Mouse (Mus musculus): ENCODE results near the gene Med24. TPM values are rescaled to one million over a fixed set of nuclear protein-coding genes. Genes with fewer than 3 reads are reported as not detected.
A peak's percentile ranks its signal among the peaks of the same experiment; 100 is the strongest.
"Not testable (repeated sequence)": the region's sequence is repeated elsewhere in the genome, so short reads cannot be mapped to it uniquely, and the experiment has no call there.

Gene Med24
- polyA plus RNA-seq, 1 experiment from 2014 or later, result 53.0 TPM

DNA sequence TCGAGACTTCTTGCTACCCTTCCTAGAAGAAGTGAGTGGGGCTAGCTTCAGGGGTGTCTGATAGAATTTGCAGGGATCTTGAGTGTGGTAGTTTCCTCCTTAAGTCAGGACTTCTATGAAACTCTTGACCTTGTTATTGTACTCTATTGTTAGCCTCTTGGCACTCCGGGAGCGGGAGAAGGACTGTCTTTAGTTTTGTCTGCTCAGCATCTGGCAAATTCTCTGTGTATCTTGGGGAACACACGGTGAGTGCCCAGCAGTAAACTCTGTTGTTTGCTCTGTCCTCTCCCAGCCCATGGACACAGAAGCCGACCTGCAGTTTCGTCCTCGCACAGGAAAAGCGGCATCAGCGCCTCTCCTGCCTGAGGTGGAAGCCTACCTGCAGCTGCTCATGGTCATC lies 43.6 kb downstream of the Med24 start:
- H3K36me3 ChIP-seq (ENCODE audit: insufficient read depth), result peaks cover 53% of the 10 kb centered on the region
- ATAC-seq (ENCODE audit: insufficient read depth), result no peak
- no peak for TF ChIP-seq CTCF (IDR thresholded peaks at IDR 0.05; ENCODE audit: low read depth)
- WGBS, result 86% methylated on average over 9 of the region's 9 CpGs
- H3K9ac ChIP-seq, result no peak overlapping the region
- no peak overlapping the region for H3K4me3 ChIP-seq (ENCODE audit: low read depth, low read length)
- 0 out of 2 replicates have a peak, but pooled peaks cover 3% of the 10 kb centered on the region for H3K4me1 ChIP-seq (ENCODE audit: insufficient read depth)
- H3K27me3 ChIP-seq (ENCODE audit: insufficient read depth, low read length), result no peaks in the 10 kb centered on the region
- DNase-seq, result no peak
- no peak overlapping the region for H3K27ac ChIP-seq (ENCODE audit: low read depth)
- no peak overlapping the region for H3K4me2 ChIP-seq
- H3K9me3 ChIP-seq (ENCODE audit: low read depth, low read length), result no peaks in the 10 kb centered on the region

DNA sequence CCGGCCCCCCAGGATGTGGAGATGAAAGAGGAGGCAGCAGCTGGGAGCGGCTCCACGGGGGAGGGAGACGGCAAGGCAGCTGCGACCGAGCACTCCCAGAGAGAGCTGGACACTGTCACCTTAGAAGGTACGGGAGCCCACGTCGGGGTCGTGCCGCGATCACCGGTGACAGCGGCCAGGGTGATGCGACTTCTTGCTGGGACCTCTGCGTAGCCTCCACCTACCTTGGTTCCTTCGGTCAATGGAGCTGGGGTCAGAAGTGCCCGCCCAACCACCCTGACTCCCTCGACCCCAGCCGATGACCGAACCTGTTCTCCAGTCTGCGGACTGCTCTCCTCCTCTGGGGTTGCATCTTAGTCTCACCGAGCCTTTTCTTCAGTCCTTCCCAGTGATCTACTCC lies 46.4 kb downstream of the Med24 start:
- ATAC-seq (ENCODE audit: insufficient read depth) (peak; percentile 24), DNase-seq (no peak)
- H3K9ac ChIP-seq, result peak overlapping the region; percentile 98

DNA sequence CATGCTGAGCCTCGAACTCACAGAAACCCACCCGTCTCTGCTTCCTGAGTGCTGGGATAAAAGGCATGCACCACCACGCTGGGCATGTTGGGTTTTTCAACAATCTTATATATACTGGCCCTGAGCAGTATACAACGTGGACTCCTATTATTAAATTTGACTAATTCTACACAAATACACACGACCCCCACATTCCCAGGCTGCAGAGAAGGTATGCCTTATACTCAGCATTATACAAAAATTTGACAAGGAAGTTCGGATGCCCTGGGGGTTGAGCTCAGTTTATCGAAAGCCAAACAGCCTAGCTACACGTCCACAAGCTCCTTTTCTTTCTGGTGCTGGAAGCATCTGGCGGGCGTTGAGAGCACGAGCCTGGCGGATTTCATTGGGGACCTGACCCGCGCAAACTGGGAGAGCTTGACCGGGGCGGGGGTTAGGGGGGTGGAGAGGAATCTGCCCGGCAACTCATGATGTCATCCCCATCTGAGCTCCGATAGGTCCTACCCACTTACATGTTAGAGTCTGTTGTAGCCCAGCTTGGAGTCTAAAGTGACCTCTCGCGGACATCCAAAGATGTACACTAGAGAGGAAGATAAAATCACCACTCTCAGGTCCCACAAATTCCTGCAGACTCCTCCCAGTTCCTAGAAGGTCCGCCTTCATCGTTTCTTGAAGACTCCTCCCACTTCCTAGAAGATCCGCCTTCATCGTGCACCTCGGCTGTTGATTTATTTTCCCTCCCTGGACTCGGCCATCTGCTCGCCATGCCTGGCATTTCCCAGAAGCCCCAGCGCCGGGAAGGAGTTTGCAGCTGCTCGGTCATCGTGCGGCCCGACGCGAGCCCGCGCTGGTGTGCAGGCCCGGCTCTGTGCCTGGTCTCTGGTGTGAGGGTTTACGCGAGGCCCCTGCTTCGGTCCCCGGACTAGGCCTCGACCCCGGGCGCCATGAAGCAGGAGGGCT lies 47.2 kb downstream of the Med24 start, which contains the start of gene Psmd3:
Gene Psmd3 (plus strand): TSS at position 769 of the 960 bp plus-strand sequence.
- WGBS, result 3% methylated on average over 45 of the region's 45 CpGs
- H3K27me3 ChIP-seq (ENCODE audit: insufficient read depth, low read length), result no peaks in the 10 kb centered on the region
- H3K36me3 ChIP-seq (ENCODE audit: insufficient read depth), result peaks cover 21% of the 10 kb centered on the region
- peak within 1 kb of the TSS; percentile 97 for H3K4me3 ChIP-seq (ENCODE audit: low read depth, low read length)
- DNase-seq (peak; percentile 99), ATAC-seq (ENCODE audit: insufficient read depth) (peak; percentile 96)
- peak; percentile 54 for TF ChIP-seq CTCF (IDR thresholded peaks at IDR 0.05; ENCODE audit: low read depth)
- peak within 1 kb of the TSS; percentile 64 for H3K4me2 ChIP-seq
- no peaks in the 10 kb centered on the region for H3K9me3 ChIP-seq (ENCODE audit: low read depth, low read length)
- H3K27ac ChIP-seq (ENCODE audit: low read depth), result peak within 1 kb of the TSS; percentile 34
- H3K4me1 ChIP-seq (ENCODE audit: insufficient read depth), result 0 out of 2 replicates have a peak, but pooled peaks cover 3% of the 10 kb centered on the region
- peak within 1 kb of the TSS; percentile 98 for H3K9ac ChIP-seq

More for the DNA sequence above, 46.4 kb downstream of the Med24 start:
- under 1% methylated on average over 23 of the region's 23 CpGs for WGBS
- H3K4me1 ChIP-seq (ENCODE audit: insufficient read depth), result 0 out of 2 replicates have a peak, but pooled peaks cover 3% of the 10 kb centered on the region
- peak overlapping the region; percentile 97 for H3K4me3 ChIP-seq (ENCODE audit: low read depth, low read length)
- peaks cover 28% of the 10 kb centered on the region for H3K36me3 ChIP-seq (ENCODE audit: insufficient read depth)
- H3K27ac ChIP-seq (ENCODE audit: low read depth), result peak overlapping the region; percentile 34
- H3K9me3 ChIP-seq (ENCODE audit: low read depth, low read length), result no peaks in the 10 kb centered on the region
- H3K4me2 ChIP-seq, result peak overlapping the region; percentile 64
- H3K27me3 ChIP-seq (ENCODE audit: insufficient read depth, low read length), result no peaks in the 10 kb centered on the region
- no peak for TF ChIP-seq CTCF (IDR thresholded peaks at IDR 0.05; ENCODE audit: low read depth)

DNA sequence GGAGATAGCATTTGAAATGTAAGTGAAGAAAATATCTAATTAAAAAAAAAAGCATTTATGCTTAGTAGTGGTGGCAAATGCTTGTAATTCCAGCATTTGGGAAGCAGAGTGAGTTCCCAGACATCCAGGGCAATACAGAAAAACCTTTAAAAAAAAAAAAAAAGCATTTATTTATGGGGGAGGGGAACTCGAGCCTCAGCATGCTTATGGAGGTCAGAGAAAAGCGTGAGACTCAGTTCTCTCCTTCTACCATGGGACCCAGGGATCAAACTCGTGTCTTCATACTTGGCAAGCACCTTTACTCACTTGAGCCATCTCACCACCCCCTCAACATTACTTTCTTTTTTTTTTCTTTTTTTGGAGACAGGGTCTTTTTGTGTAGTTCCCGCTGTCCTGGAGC lies 48.0 kb downstream of the Med24 start:
- DNase-seq (no peak), ATAC-seq (ENCODE audit: insufficient read depth) (no peak)
- Histone ChIP-seq H3K9ac (no peak overlapping the region), H3K27ac (ENCODE audit: low read depth) (no peak overlapping the region), H3K4me1 (ENCODE audit: insufficient read depth) (0 out of 2 replicates have a peak, but pooled peaks cover 3% of the 10 kb centered on the region), H3K4me2 (peak overlapping the region; percentile 64; the same call in 1 of the 2 replicates), H3K4me3 (ENCODE audit: low read depth, low read length) (no peak overlapping the region), H3K36me3 (ENCODE audit: insufficient read depth) (peaks cover 12% of the 10 kb centered on the region), H3K9me3 (ENCODE audit: low read depth, low read length) (no peaks in the 10 kb centered on the region), H3K27me3 (ENCODE audit: insufficient read depth, low read length) (no peaks in the 10 kb centered on the region)
- 74% methylated on average over 4 of the region's 4 CpGs for WGBS
- TF ChIP-seq CTCF (IDR thresholded peaks at IDR 0.05; ENCODE audit: low read depth), result no peak

DNA sequence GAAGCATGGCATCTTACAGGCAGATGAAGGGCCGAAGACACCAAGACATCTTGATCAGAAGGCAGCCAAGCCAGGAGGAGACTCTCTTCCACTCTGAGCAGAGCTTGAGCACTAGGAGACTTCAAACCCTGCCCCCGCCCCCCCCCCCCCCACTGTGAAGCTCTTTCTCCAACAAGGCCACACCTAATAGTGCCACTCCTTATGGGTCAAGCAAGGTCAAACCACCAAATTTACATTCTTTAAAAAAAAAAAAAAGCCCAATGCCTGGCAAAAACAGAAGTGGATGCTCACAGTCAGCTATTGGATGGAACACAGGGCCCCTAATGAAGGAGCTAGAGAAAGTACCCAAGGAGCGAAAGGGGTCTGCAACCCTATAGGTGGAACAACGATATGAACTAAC lies 48.6 kb downstream of the Med24 start:
- 92% methylated on average over 4 of the region's 4 CpGs for WGBS
- ATAC-seq (ENCODE audit: insufficient read depth); DNase-seq; H3K9ac ChIP-seq; H3K4me3 ChIP-seq (ENCODE audit: low read depth, low read length); H3K4me1 ChIP-seq (ENCODE audit: insufficient read depth); H3K27ac ChIP-seq (ENCODE audit: low read depth); H3K27me3 ChIP-seq (ENCODE audit: insufficient read depth, low read length); H3K36me3 ChIP-seq (ENCODE audit: insufficient read depth); H3K4me2 ChIP-seq; H3K9me3 ChIP-seq (ENCODE audit: low read depth, low read length): not testable (repeated sequence)

DNA sequence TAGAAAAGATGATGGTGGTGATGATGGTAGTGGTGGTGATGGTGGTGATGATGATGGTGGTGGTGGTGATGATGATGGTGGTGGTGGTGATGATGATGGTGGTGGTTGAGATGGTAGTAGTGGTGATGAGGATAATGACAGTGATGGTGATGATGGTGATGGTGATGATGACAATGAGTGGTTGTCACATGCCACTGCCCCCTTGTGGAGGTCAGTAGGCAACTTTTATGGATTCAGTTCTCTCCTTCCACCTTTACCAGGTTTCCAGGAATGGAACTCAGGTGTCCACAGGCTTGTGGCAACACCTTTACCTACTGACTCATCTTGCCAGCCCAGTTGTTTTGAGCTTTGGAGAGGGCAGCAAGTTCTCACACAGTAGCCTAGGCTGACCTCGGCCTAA lies 49.2 kb downstream of the Med24 start:
- H3K36me3 ChIP-seq (ENCODE audit: insufficient read depth), result peaks cover under 1% of the 10 kb centered on the region; the same call in 1 of the 2 replicates
- ATAC-seq (ENCODE audit: insufficient read depth) (no peak), DNase-seq (no peak)
- no peak overlapping the region for H3K9ac ChIP-seq
- no peaks in the 10 kb centered on the region for H3K27me3 ChIP-seq (ENCODE audit: insufficient read depth, low read length)
- 92% methylated on average over 1 of the region's 1 CpGs for WGBS
- H3K27ac ChIP-seq (ENCODE audit: low read depth), result no peak overlapping the region
- H3K4me2 ChIP-seq, result no peak overlapping the region
- 0 out of 2 replicates have a peak, but pooled peaks cover 3% of the 10 kb centered on the region for H3K4me1 ChIP-seq (ENCODE audit: insufficient read depth)
- no peaks in the 10 kb centered on the region for H3K9me3 ChIP-seq (ENCODE audit: low read depth, low read length)
- H3K4me3 ChIP-seq (ENCODE audit: low read depth, low read length), result no peak overlapping the region
- TF ChIP-seq CTCF (IDR thresholded peaks at IDR 0.05; ENCODE audit: low read depth), result peak; percentile 37; the same call in 1 of the 2 replicates

DNA sequence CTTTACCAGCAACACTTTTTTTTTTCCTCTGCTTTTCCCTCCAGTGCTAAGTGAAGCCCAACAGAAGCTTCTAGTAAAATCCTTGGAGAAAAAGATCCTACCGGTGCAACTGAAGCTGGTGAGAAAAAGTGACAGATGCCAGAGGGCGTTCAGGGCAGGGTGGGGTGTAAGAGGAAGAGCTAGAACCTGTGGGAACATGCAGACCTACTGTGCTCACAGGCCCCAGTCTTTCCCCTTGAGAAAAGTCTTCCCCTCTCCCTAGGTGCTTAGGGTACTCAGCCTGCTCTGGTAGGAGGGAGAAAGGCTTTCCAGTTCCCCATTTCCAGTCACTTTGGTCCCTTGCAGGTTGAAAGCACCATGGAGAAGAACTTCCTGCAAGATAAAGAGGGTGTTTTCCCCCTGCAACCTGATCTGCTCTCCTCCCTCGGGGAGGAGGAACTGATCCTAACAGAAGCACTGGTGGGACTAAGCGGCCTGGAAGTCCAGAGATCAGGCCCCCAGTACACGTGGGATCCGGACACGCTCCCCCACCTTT lies 53.3 kb downstream of the Med24 start:
- TF ChIP-seq CTCF (IDR thresholded peaks at IDR 0.05; ENCODE audit: low read depth), result no peak

More for the DNA sequence above, 53.3 kb downstream of the Med24 start:
- Histone ChIP-seq H3K4me1 (ENCODE audit: insufficient read depth) (no peaks in the 10 kb centered on the region), H3K9me3 (ENCODE audit: low read depth, low read length) (no peaks in the 10 kb centered on the region), H3K9ac (no peak overlapping the region), H3K4me2 (no peak overlapping the region), H3K4me3 (ENCODE audit: low read depth, low read length) (no peak overlapping the region), H3K27ac (ENCODE audit: low read depth) (no peak overlapping the region), H3K27me3 (ENCODE audit: insufficient read depth, low read length) (no peaks in the 10 kb centered on the region), H3K36me3 (ENCODE audit: insufficient read depth) (no peaks in the 10 kb centered on the region)
- ATAC-seq (ENCODE audit: insufficient read depth) (no peak), DNase-seq (no peak)
- WGBS, result 35% methylated on average over 7 of the region's 7 CpGs
